Mouse (Mus musculus): ENCODE measurements around the gene Rinl. TPM values are rescaled to one million over a fixed set of nuclear protein-coding genes. Genes with fewer than 3 reads are reported as not detected.

Gene Rinl
- total RNA-seq, 2 experiments from 2014 or later = 24.5 to 26.4 TPM

DNA sequence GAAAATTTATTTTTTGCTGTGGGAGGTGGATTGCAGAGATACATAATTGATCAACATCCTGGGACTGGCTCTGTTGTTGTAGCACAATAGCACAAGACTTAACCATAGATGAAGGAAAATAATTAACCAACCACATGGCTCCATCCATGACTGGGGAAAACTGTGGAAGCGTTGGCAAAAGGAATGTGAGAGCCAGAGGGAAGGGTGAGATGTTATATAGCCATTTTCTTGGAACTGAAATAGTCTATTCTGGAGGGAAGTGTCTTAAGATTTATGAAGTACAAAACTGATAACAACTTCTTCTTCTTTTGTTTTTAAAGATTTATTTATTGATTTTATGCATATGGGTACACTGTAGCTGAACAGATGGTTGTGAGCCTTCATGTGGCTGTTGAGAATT is 58.5 kb downstream of the Rinl start:
- ATAC-seq (replicated peaks; ENCODE audit: low FRiP score, low TSS enrichment, poor library complexity, severe bottlenecking) = no peak

Other genes with a start within 250 kb of the Rinl start
- gene Sycn, start 248.1 kb upstream of the Rinl start, total RNA-seq (2014; fragmentation: Nextera tagmentation) = not detected in 2 replicates
- not detected in 2 replicates for gene Sycn, start 248.1 kb upstream of the Rinl start, total RNA-seq (2017)
- 2.1 TPM in 1 of 2 replicates, not detected in the other for gene Nccrp1, start 241.7 kb upstream of the Rinl start, total RNA-seq (2014; fragmentation: Nextera tagmentation)
- gene Nccrp1, start 241.7 kb upstream of the Rinl start, total RNA-seq (2017) = not detected in 2 replicates
- 20.3 and 26.2 TPM in 2 replicates for gene Samd4b, start 190.8 kb upstream of the Rinl start, total RNA-seq (2014; fragmentation: Nextera tagmentation)
- 3.4 and 7.2 TPM in 2 replicates for gene Samd4b, start 190.8 kb upstream of the Rinl start, total RNA-seq (2017)
- gene Pak4, start 190.8 kb upstream of the Rinl start, total RNA-seq (2014; fragmentation: Nextera tagmentation) = 5.3 and 8.3 TPM in 2 replicates
- 7.9 and 8.3 TPM in 2 replicates for gene Pak4, start 190.8 kb upstream of the Rinl start, total RNA-seq (2017)
- gene Acp7, start 157.6 kb upstream of the Rinl start, total RNA-seq (2014; fragmentation: Nextera tagmentation) = not detected in 2 replicates
- gene Acp7, start 157.6 kb upstream of the Rinl start, total RNA-seq (2017) = not detected in 2 replicates
- not detected in 2 replicates for gene Fbxo27, start 96.1 kb upstream of the Rinl start, total RNA-seq (2014; fragmentation: Nextera tagmentation)
- gene Fbxo27, start 96.1 kb upstream of the Rinl start, total RNA-seq (2017) = not detected in 2 replicates
- gene Fbxo17, start 72.2 kb upstream of the Rinl start, total RNA-seq (2014; fragmentation: Nextera tagmentation) = 1.6 TPM in 1 of 2 replicates, not detected in the other
- gene Fbxo17, start 72.2 kb upstream of the Rinl start, total RNA-seq (2017) = 0.34 and 1.2 TPM in 2 replicates
- gene Mrps12, start 47.1 kb upstream of the Rinl start, total RNA-seq (2014; fragmentation: Nextera tagmentation) = 152 and 185 TPM in 2 replicates
- 31.2 and 55.9 TPM in 2 replicates for gene Mrps12, start 47.1 kb upstream of the Rinl start, total RNA-seq (2017)
- 24.9 and 32.6 TPM in 2 replicates for gene Sars2, start 47.0 kb upstream of the Rinl start, total RNA-seq (2014; fragmentation: Nextera tagmentation)
- gene Sars2, start 47.0 kb upstream of the Rinl start, total RNA-seq (2017) = 11.3 and 15.6 TPM in 2 replicates
- gene Ccer2, start 32.8 kb upstream of the Rinl start, total RNA-seq (2014; fragmentation: Nextera tagmentation) = not detected in 2 replicates
- not detected in 2 replicates for gene Ccer2, start 32.8 kb upstream of the Rinl start, total RNA-seq (2017)
- gene Sirt2, start 22.2 kb upstream of the Rinl start, total RNA-seq (2014; fragmentation: Nextera tagmentation) = 85.8 and 107 TPM in 2 replicates
- 41.4 and 49.7 TPM in 2 replicates for gene Sirt2, start 22.2 kb upstream of the Rinl start, total RNA-seq (2017)
- gene Nfkbib, start 21.5 kb upstream of the Rinl start, total RNA-seq (2014; fragmentation: Nextera tagmentation) = 34.3 and 39.7 TPM in 2 replicates
- gene Nfkbib, start 21.5 kb upstream of the Rinl start, total RNA-seq (2017) = 10.3 and 12.8 TPM in 2 replicates
- 437 and 487 TPM in 2 replicates for gene Hnrnpl, start 19.6 kb downstream of the Rinl start, total RNA-seq (2014; fragmentation: Nextera tagmentation)
- 350 and 619 TPM in 2 replicates for gene Hnrnpl, start 19.6 kb downstream of the Rinl start, total RNA-seq (2017)
- gene Ech1, start 36.2 kb downstream of the Rinl start, total RNA-seq (2014; fragmentation: Nextera tagmentation) = 119 and 130 TPM in 2 replicates
- 85.5 and 95.0 TPM in 2 replicates for gene Ech1, start 36.2 kb downstream of the Rinl start, total RNA-seq (2017)
- gene Lgals4, start 44.9 kb downstream of the Rinl start, total RNA-seq (2014; fragmentation: Nextera tagmentation) = 8.7 and 23.2 TPM in 2 replicates
- 2.6 and 3.8 TPM in 2 replicates for gene Lgals4, start 44.9 kb downstream of the Rinl start, total RNA-seq (2017)
- not detected in 2 replicates for gene Lgals7, start 74.9 kb downstream of the Rinl start, total RNA-seq (2014; fragmentation: Nextera tagmentation)
- not detected in 2 replicates for gene Lgals7, start 74.9 kb downstream of the Rinl start, total RNA-seq (2017)
- gene Capn12, start 92.5 kb downstream of the Rinl start, total RNA-seq (2014; fragmentation: Nextera tagmentation) = not detected in 2 replicates
- not detected in 2 replicates for gene Capn12, start 92.5 kb downstream of the Rinl start, total RNA-seq (2017)
- gene Actn4, start 173.4 kb downstream of the Rinl start, total RNA-seq (2014; fragmentation: Nextera tagmentation) = 93.1 and 106 TPM in 2 replicates
- 41.1 and 51.7 TPM in 2 replicates for gene Actn4, start 173.4 kb downstream of the Rinl start, total RNA-seq (2017)
- 499 and 586 TPM in 2 replicates for gene Eif3k, start 192.9 kb downstream of the Rinl start, total RNA-seq (2014; fragmentation: Nextera tagmentation)
- gene Eif3k, start 192.9 kb downstream of the Rinl start, total RNA-seq (2017) = 360 and 454 TPM in 2 replicates
- gene Map4k1, start 193.1 kb downstream of the Rinl start, total RNA-seq (2014; fragmentation: Nextera tagmentation) = 64.1 and 76.8 TPM in 2 replicates
- 42.6 and 47.9 TPM in 2 replicates for gene Map4k1, start 193.1 kb downstream of the Rinl start, total RNA-seq (2017)

Measured in megakaryocyte-erythroid progenitor cell, adult 5-6 weeks (primary cell).